Mouse (Mus musculus) lung, postnatal 10 days (tissue): Measurements from ENCODE around the gene Fezf2.

Experiments used
- DNase-seq: peaks from one replicate; pipeline ENCODE4 v3.0.0; 2021

Fezf2 gene

DNA sequence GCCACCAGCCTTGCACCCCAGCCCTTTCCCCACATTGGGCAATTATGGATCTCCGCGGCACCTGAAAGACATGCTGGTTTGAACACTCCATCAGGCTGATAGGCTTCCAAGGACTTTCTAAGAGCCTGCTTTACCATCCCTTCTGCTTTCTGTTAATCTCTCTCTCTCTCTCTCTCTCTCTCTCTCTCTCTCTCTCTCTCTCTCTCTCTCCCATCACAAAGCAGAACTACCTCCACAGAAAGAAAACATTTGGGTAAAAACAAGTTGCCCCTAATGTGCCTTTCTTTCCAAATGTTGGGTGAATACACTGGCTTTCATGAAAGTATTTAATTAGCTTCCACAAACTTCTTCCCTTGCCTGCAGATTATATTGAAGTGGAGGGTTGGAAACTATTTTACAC, at the start of gene Fezf2:
Gene Fezf2 (minus strand): TSS at position 101 of the 400 bp plus-strand sequence.
- DNase-seq, result no peak

DNA sequence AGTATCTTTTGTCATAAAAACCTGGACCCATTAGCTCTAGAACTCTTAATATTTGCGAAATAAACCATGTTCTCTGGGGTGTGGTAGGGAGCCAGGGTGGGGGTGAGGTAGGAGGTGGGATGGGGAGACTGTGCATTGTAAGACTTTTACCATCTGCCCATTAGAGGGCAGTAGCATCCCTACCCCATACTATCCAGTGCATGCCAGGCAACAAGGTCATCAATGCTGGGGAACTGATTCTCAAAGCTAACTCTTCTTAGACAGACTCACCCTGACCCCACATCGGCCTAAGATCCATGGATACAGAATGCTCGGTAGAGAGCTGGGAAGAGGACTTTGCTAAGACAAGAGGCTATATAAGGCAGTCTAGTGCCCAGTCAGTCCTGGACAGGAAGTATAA, 49.6 kb upstream of the Fezf2 start:
- no peak for DNase-seq

GRCm38 (mm10) chr14:12394318-12394717, 46.3 kb upstream of the Fezf2 start:
- no peak for DNase-seq

- DNase-seq, result no peak
Measured at GRCm38 (mm10) chr14:12393271-12393861, 45.4 kb upstream of the Fezf2 start.

GRCm38 (mm10) chr14:12391167-12391566, 43.2 kb upstream of the Fezf2 start:
- DNase-seq, result peak; percentile 3

DNA sequence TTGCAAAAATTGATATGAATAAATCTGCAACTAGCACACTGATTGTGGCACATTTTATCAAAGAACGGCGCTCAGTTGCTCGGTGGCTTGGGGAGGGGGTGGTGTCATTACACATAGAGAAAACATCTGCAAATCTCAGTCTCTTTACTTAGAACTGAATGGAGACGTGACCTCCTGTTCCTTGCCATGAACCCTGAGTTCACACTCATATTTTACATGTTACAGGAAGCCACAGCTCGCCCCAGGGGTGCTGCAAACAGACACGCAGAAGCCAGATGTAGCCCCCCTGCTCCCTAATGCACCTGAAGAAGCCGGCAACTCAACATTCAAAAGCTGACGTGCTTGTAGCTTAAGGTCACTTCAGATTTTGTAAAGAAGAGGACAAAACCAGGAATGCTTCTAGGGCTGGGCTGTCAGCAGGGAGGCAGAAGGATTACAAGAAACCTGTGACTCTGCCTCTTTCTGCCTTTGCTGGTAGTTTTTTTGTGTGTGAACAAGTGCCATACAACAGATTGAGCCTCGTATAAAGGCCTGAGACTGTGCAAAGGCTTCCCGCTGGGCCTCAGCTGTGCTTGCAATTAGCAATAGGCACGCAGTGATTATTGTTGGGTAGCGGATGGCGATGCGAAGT, 40.9 kb upstream of the Fezf2 start:
- DNase-seq, result no peak

GRCm38 (mm10) chr14:12388192-12388795, 40.3 kb upstream of the Fezf2 start:
- DNase-seq, result no peak

- DNase-seq, result no peak
Measured at GRCm38 (mm10) chr14:12387176-12387575, 39.2 kb upstream of the Fezf2 start.

DNA sequence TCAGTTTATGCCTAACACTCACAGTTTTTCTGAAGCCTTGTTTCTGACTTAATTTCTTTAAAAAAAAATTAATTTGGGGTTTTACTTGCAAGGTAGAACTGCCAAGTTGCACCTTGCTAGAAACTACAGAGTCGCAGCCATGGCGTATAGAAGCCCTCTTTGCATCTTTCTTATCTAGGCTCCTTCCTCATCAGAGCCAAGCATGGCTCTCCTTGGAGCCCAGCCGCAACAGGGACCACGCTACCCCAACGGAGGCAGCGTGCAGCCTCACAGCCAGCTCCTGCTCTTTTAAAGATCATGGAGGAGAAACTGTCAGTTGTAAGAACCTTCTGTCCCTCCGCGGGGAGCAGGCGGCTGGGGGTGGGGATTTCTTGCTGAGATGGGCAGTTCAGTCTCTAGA, 29.9 kb upstream of the Fezf2 start:
- no peak for DNase-seq

- no peak for DNase-seq
Measured at GRCm38 (mm10) chr14:12377289-12377688, 29.3 kb upstream of the Fezf2 start.

DNA sequence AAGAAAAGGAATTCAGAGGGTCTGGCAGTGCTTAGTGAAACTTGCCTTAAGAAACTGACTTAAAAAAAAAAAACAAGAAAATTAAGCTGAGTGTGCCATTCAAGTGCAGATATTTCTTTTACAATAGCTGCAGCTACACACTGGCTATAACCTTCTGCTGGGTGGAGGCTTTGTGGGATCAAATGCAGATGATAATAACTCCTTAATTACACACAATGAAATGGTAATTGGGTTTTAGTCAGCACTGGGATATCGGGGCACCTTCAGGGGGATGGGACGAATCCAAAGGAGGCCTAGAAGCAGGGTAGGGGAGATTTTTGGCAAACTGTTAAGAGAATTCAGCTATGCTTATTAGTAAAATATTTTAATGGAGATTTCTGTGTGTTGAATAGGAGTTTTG, 27.5 kb upstream of the Fezf2 start:
- no peak for DNase-seq

- DNase-seq, result no peak
Measured at GRCm38 (mm10) chr14:12350271-12350916, 2.4 kb upstream of the Fezf2 start.

DNA sequence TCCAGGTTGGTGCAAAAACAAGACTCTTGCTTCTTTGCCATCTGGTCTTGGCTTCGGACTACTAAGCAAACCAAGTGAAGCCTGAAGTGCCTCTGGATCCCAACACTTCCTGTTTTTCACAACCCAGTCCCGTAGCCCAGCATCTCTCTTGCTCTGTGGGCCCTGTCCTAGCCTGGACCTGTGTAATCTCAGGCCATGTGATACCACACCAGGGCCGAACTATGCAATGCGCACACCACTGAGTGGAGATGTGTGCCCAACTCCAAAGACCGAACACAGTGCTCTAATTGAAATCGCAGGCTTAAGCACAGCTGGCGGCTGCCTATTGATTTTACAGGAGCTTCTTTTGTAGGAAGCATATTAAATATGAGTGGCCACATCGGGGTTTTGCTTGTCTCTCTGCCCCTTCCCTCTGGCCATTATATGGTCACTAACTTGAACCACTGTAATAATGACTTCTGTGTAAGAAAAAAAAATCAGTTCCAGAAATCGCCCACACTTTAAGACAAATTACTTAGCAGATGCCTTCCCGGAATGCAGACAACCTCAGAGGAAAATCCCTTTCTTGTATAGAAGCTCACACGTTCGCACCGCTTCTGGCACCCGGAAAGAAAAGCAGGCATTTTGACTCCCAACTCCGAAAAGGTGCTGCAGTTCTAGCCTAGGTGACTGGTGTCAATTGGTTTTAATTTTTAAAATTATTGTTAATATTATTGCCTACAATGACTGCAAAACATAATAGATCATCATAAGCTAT, 1.5 kb upstream of the Fezf2 start:
- no peak for DNase-seq

DNA sequence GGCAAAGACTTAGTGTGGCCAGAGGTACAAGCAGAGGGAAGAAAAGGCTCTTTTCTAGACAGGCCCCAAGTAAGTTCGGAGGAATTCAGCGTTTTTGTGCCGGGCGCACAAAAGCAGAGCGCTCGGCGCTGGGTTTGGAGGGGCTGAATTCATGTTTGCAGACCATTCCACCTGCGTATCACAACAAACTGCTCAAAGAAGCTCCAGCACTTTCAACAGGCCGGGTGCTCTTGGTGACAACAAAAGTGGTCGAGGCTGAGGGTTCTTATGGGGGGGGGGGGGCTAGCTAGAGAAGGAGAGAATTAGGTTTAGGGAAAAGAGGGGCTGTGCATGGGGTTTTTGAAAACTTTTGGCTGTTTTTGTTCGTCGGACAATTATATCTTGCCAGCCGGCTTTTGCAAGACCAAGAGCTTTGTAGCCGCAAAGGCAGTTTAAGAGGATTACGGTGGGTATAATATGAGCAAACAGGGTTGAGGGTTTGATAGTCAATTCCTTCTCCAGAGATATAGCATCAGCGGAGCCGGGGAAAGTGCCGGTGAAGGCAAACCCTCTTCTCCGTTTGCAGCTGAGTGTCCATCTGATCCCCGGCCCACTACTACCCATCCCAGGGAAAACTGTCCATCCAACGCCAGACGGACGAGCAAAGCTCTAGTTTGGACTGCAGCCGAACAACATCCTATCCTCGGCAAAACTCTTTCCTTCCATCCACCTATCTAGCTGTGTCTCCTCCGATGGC, 956 bp downstream of the Fezf2 start:
- DNase-seq, result no peak

DNA sequence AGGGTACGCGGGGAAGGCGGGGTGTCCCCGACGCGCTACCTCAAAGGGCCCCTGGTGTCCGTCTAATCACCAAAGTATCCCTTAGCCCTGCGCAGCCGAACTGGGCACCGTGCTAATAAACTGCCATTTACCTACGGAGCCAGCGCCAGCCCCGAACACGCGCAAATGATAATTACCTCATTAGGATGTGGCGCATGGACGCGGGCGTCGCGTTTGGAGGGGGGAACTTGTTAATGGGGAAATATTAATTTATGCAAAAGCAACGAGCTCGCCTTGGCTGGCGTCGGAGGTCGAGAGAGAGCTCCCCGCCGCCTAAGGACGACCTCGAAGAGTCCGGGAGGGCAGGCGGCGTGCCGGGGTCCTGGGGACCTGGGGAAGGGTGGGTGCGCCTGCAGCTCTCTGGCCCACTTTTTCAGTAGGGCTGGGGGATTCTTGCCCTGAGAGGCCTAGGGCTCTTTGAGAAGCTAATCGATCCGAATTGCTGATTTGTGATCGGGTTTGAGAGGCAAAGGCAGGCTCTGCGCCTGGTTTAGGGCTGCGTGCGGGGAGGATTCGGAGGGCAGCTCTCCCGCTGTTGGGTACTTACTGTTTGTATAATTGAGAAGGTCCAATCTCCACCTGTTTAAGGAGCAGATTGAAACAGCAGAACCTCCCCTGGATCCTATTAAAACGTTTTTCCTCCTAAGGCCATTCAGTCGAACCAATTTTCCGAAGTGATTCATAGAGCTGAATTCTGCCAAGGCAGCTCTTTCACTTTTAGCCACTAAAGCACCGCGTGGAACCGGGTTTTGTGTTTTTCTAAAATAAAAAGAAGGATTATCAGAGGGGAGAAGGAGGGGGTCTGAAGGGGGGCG, 1.8 kb downstream of the Fezf2 start:
- no peak for DNase-seq

- DNase-seq, result no peak
Measured at GRCm38 (mm10) chr14:12345241-12345921, 2.6 kb downstream of the Fezf2 start.

GRCm38 (mm10) chr14:12344746-12345240, 3.2 kb downstream of the Fezf2 start:
- DNase-seq, result no peak

DNA sequence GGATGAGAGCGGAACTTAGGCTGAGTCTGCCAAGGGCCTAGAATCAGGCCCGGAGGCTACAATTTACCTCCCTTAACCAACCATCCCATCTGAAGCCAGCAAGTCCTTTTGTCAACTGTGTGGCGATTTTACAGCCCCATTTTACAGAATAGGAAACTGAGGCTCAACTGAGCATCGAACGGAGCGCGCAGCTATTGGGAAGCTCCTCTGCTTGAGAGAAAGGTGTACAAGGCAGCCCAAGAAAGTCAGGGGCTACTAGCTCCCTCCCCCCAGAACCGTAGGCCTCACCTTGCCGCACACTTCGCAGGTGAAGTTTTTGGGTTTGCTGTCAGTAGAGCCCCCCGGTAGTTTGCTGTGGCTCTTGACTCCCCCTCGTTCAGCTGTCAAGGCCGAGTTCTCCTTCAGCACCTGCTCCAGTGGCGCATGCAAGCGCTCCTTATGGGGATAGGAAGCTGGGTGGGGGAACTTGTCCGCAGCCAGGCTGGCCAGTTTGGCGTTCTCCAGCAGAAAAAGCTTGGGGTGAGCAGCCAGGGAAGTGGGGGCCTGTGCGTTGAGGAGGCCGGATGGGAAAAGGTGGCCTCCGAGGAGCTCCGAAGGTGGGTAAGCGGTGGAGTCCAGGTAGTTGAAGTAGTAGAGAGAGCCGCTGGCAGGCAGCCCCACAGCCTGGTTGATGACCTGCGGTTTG, 3.8 kb downstream of the Fezf2 start:
- DNase-seq, result no peak

- no peak for DNase-seq
Measured at GRCm38 (mm10) chr14:12343451-12343941, 4.5 kb downstream of the Fezf2 start.
